ENCODE assay signal across 9 mouse cellular contexts in the genomic region with DNA sequence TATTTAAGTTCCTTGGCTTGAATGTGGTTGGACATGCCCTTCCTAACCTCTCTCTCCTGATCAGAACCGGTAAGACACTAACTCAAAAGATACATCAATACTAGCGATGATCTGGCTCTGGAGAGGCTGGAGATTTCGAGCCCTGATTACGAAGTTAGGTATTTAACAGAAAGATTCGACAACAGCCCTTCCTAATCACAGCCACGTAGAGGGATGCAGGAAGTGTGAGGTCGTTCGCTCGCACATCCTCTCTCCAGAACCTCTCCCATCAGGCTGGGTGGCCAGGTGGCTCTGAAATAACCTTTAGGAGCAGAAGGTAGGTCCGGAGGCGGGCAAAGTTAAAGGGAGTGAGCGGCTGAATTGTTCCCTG. TPM values are rescaled to one million over a fixed set of nuclear protein-coding genes. Genes with fewer than 3 reads are reported as not detected.
DNase-seq lines count a peak whose midpoint lies in the region; ATAC-seq and TF ChIP-seq lines count a peak whose summit lies in the region.
"Had no signal": no experiment of that assay in that cellular context is flagged by ENCODE, and none has a peak within 500 bp of the region (broad histone marks: within the 10 kb centered on the region; RNA-seq: fewer than 3 reads in every experiment).

Spats2 (plus strand) TSS at position 206 of the 370 bp plus-strand sequence.

- 1% methylated on average over 12 of the region's 12 CpGs for WGBS in heart, adult 2 months
- under 1% methylated on average over 11 of the region's 12 CpGs for WGBS in embryonic facial prominence, embryonic 14.5 days
- WGBS in intestine, postnatal 0 days = under 1% methylated on average over 12 of the region's 12 CpGs
- 1% methylated on average over 12 of the region's 12 CpGs for WGBS in midbrain, embryonic 15.5 days

- no peaks in the 10 kb centered on the region for H3K79me2 ChIP-seq in heart, adult 2 months (replicated peaks; ENCODE audit: control insufficient read depth, insufficient read depth, low read length)
- H3K79me2 ChIP-seq in C2C12 (ENCODE audit: control insufficient read depth, insufficient read depth) = peaks cover 42% of the 10 kb centered on the region

- peak within 1 kb of the TSS; percentile 91 for H3K27ac ChIP-seq in heart, adult 2 months
- H3K27ac ChIP-seq in embryonic facial prominence, embryonic 14.5 days (replicated peaks; ENCODE audit: low read depth, low read length) = peak within 1 kb of the TSS; percentile 93
- H3K27ac ChIP-seq in intestine, postnatal 0 days (ENCODE audit: low read depth, low read length) = peak within 1 kb of the TSS; percentile 91
- H3K27ac ChIP-seq in midbrain, embryonic 15.5 days = peak within 1 kb of the TSS; percentile 89

- H3K4me2 ChIP-seq in embryonic facial prominence, embryonic 14.5 days (ENCODE audit: low read depth, low read length) = peak within 1 kb of the TSS; percentile 77
- H3K4me2 ChIP-seq in intestine, postnatal 0 days (replicated peaks; ENCODE audit: low read depth) = peak within 1 kb of the TSS; percentile 90
- H3K4me2 ChIP-seq in midbrain, embryonic 15.5 days = peak within 1 kb of the TSS; percentile 85

- peak within 1 kb of the TSS; percentile 68 for H3K4me3 ChIP-seq in heart, adult 2 months
- peak within 1 kb of the TSS; percentile 96 for H3K4me3 ChIP-seq in C2C12 (ENCODE audit: insufficient read depth, poor library complexity, severe bottlenecking)
- peak within 1 kb of the TSS; percentile 79 for H3K4me3 ChIP-seq in embryonic facial prominence, embryonic 14.5 days (ENCODE audit: low read depth, low read length)
- peak within 1 kb of the TSS; percentile 89 for H3K4me3 ChIP-seq in intestine, postnatal 0 days (ENCODE audit: low read depth, low read length)
- H3K4me3 ChIP-seq in midbrain, embryonic 15.5 days = peak within 1 kb of the TSS; percentile 79

- no peak for TF ChIP-seq POLR2A in heart, adult 2 months (IDR thresholded peaks at IDR 0.05; ENCODE audit: insufficient read depth, low read depth, low read length)

- no peaks in the 10 kb centered on the region; the same call in 1 of the 2 replicates for H3K36me3 ChIP-seq in heart, adult 2 months (ENCODE audit: control insufficient read depth, insufficient read depth, low read length)
- H3K36me3 ChIP-seq in C2C12 (ENCODE audit: control insufficient read depth, insufficient read depth) = no peaks in the 10 kb centered on the region
- H3K36me3 ChIP-seq in embryonic facial prominence, embryonic 14.5 days (ENCODE audit: control insufficient read depth, insufficient read depth, low read length) = 0 out of 2 replicates have a peak, but pooled peaks cover 3% of the 10 kb centered on the region
- H3K36me3 ChIP-seq in intestine, postnatal 0 days (ENCODE audit: control insufficient read depth, insufficient read depth) = no peaks in the 10 kb centered on the region
- H3K36me3 ChIP-seq in midbrain, embryonic 15.5 days (replicated peaks) = no peaks in the 10 kb centered on the region

- peak within 1 kb of the TSS; percentile 80 for H3ac ChIP-seq in C2C12 (ENCODE audit: control insufficient read depth, insufficient read length, low read depth)

- H3K4me1 ChIP-seq in heart, adult 2 months (ENCODE audit: control insufficient read depth, insufficient read depth, low read length) = no peaks in the 10 kb centered on the region
- H3K4me1 ChIP-seq in embryonic facial prominence, embryonic 14.5 days (ENCODE audit: control insufficient read depth, insufficient read depth, low read length) = peaks cover 18% of the 10 kb centered on the region
- H3K4me1 ChIP-seq in intestine, postnatal 0 days (replicated peaks; ENCODE audit: control insufficient read depth, insufficient read depth, low read length) = no peaks in the 10 kb centered on the region
- peaks cover 35% of the 10 kb centered on the region for H3K4me1 ChIP-seq in midbrain, embryonic 15.5 days

- no peak for TF ChIP-seq CTCF in heart, adult 2 months (IDR thresholded peaks at IDR 0.05)
- no peak for TF ChIP-seq CTCF in C2C12 (IDR thresholded peaks at IDR 0.05; ENCODE audit: control insufficient read depth, insufficient read depth, insufficient read length)
- no peak for TF ChIP-seq CTCF in intestine, postnatal 0 days (IDR thresholded peaks at IDR 0.05; ENCODE audit: low read depth)

- intact Hi-C loops in heart, adult 2 months (cut with DNase I) = no loop called here

- DNase-seq in heart, adult 2 months = no peak
- no peak for DNase-seq in heart, adult 8-10 months (ENCODE audit: low spot score)
- DNase-seq in embryonic facial prominence, embryonic 14.5 days (ENCODE audit: low spot score) = no peak
- DNase-seq in cerebellum, adult 8-10 months = no peak

- H3K27me3 ChIP-seq in heart, adult 2 months (ENCODE audit: control insufficient read depth, insufficient read depth, low read length) = no peaks in the 10 kb centered on the region
- no peaks in the 10 kb centered on the region for H3K27me3 ChIP-seq in C2C12 (ENCODE audit: control insufficient read depth, insufficient read depth, insufficient read length)
- H3K27me3 ChIP-seq in embryonic facial prominence, embryonic 14.5 days (replicated peaks; ENCODE audit: control insufficient read depth, insufficient read depth, low read length) = peaks cover 2% of the 10 kb centered on the region; the same call in 1 of the 2 replicates
- no peaks in the 10 kb centered on the region for H3K27me3 ChIP-seq in intestine, postnatal 0 days (replicated peaks; ENCODE audit: control insufficient read depth, insufficient read depth, low read length)
- no peaks in the 10 kb centered on the region for H3K27me3 ChIP-seq in midbrain, embryonic 15.5 days (replicated peaks)

- TF ChIP-seq EP300 in heart, adult 2 months (IDR thresholded peaks at IDR 0.05; ENCODE audit: insufficient read depth, low read depth, low read length) = no peak

- peaks cover 16% of the 10 kb centered on the region for H3K79me3 ChIP-seq in C2C12 (ENCODE audit: low read depth)

- H3K9ac ChIP-seq in heart, adult 2 months (ENCODE audit: low read depth, low read length) = peak within 1 kb of the TSS; percentile 91
- H3K9ac ChIP-seq in embryonic facial prominence, embryonic 14.5 days (ENCODE audit: low read depth, low read length) = peak within 1 kb of the TSS; percentile 94
- H3K9ac ChIP-seq in intestine, postnatal 0 days (ENCODE audit: low read depth, low read length) = peak within 1 kb of the TSS; percentile 93
- H3K9ac ChIP-seq in midbrain, embryonic 15.5 days = peak within 1 kb of the TSS; percentile 68

- no peak for ATAC-seq in embryonic facial prominence, embryonic 14.5 days (ENCODE audit: low read depth)
- ATAC-seq in intestine, postnatal 0 days = no peak
- ATAC-seq in midbrain, embryonic 15.5 days (replicated peaks) = no peak
- ATAC-seq in monocyte, adult 5-6 weeks (replicated peaks; ENCODE audit: insufficient number of reproducible peaks, low FRiP score, low TSS enrichment, poor library complexity, severe bottlenecking) = no peak

- no peaks in the 10 kb centered on the region for H3K9me3 ChIP-seq in embryonic facial prominence, embryonic 14.5 days (ENCODE audit: control insufficient read depth, low read length)
- H3K9me3 ChIP-seq in intestine, postnatal 0 days (ENCODE audit: control insufficient read depth) = no peaks in the 10 kb centered on the region
- H3K9me3 ChIP-seq in midbrain, embryonic 15.5 days = no peaks in the 10 kb centered on the region

TF ChIP-seq in C2C12, 6 proteins besides CTCF, POLR2A, EP300 and RAD21:
- TF ChIP-seq USF1 (IDR thresholded peaks at IDR 0.05; ENCODE audit: low read depth) = no peak
- no peak for TF ChIP-seq MAX (IDR thresholded peaks at IDR 0.05)
- TF ChIP-seq FOSL1 (IDR thresholded peaks at IDR 0.05; ENCODE audit: insufficient read depth, low read length, poor library complexity, severe bottlenecking) = no peak
- TF ChIP-seq CEBPB (IDR thresholded peaks at IDR 0.05; ENCODE audit: low read depth) = no peak
- no peak for TF ChIP-seq MYOD1 (IDR thresholded peaks at IDR 0.05; ENCODE audit: control insufficient read depth, insufficient read length, low read depth)
- no peak for TF ChIP-seq MYOG (IDR thresholded peaks at IDR 0.05; ENCODE audit: control insufficient read depth, extremely low read depth, insufficient read length)

RNA-seq across cellular contexts. Expression of gene Spats2, which starts in this region (rescaled TPM):
- total RNA-seq in heart, adult 2 months (2021) = 1 to 10 TPM; 6.6 to 6.7 TPM
- 5.3 and 6.7 TPM in 2 replicates for polyA plus RNA-seq in heart, adult 2 months (2012; rRNA removed)
- 1 to 10 TPM; 4.3 to 7.9 (median 7.2) TPM for total RNA-seq in heart, adult 8-10 months (2022)
- 25.4 TPM for polyA plus RNA-seq in C2C12 (2012; fragmentation: generic; extraction: Trizol)
- 35.5 and 38.9 TPM in 2 replicates for polyA plus RNA-seq in embryonic facial prominence, embryonic 14.5 days (2014; fragmentation: Nextera tagmentation; extraction: Ambion mirVana)
- 14.3 and 16.0 TPM in 2 replicates for polyA plus RNA-seq in intestine, postnatal 0 days (2015; fragmentation: Nextera tagmentation; extraction: Ambion mirVana)
- polyA plus RNA-seq in midbrain, embryonic 15.5 days (2015; fragmentation: Nextera tagmentation; extraction: Ambion mirVana) = 33.0 and 35.4 TPM in 2 replicates
- not detected in 3 replicates for total RNA-seq in monocyte, adult 5-6 weeks (2017)
- total RNA-seq: neutrophil, adult 5-6 weeks had no signal
